Mouse (Mus musculus) CD4-positive naive resting alpha-beta T cell, adult 57 days (primary cell): ENCODE measurements around the gene Tdpoz3. TPM values are rescaled to one million over a fixed set of nuclear protein-coding genes. Genes with fewer than 3 reads are reported as not detected.

Experiments used
- total RNA-seq: library from RNA; stranded (reverse); gene quantifications from one replicate; pipeline ENCODE4 v1.2.4, GENCODE M21; 2023

Tdpoz3 gene
- not detected for total RNA-seq

GRCm38 (mm10) chr3:93825720-93826119 lies at the start of gene Tdpoz3:
Tdpoz3 (plus strand) TSS chr3:93826020.

GRCm38 (mm10) chr3:93796098-93796497 lies 29.7 kb upstream of the Tdpoz3 start, which contains the start of gene Tdpoz4:
Tdpoz4 (plus strand) TSS chr3:93796398.

Other genes with a start within 250 kb of the Tdpoz3 start
- gene Tdpoz2, start 173.3 kb upstream of the Tdpoz3 start, total RNA-seq = not detected
- gene Tdpoz1, start 149.7 kb upstream of the Tdpoz3 start, total RNA-seq = not detected
- not detected for gene Gm37596, start 132.9 kb upstream of the Tdpoz3 start, total RNA-seq
- gene Gm5773, start 53.0 kb upstream of the Tdpoz3 start, total RNA-seq = not detected
- gene Tdpoz4, start 29.6 kb upstream of the Tdpoz3 start, total RNA-seq = not detected
- not detected for gene Gm9117, start 117.5 kb downstream of the Tdpoz3 start, total RNA-seq
- not detected for gene Tdpoz5, start 135.3 kb downstream of the Tdpoz3 start, total RNA-seq
- gene Gm9125, start 228.9 kb downstream of the Tdpoz3 start, total RNA-seq = not detected
- gene Gm10697, start 246.6 kb downstream of the Tdpoz3 start, total RNA-seq = not detected